Mouse (Mus musculus) urinary bladder, postnatal 4 days (tissue): ENCODE data around the gene Emsy.

Experiments used
- DNase-seq, 2 experiments: peaks; one replicate each; pipeline ENCODE4 v3.0.0; 2021 to 2022; ENCODE audit warnings: low spot score in 2 of 2

The Emsy gene

DNA sequence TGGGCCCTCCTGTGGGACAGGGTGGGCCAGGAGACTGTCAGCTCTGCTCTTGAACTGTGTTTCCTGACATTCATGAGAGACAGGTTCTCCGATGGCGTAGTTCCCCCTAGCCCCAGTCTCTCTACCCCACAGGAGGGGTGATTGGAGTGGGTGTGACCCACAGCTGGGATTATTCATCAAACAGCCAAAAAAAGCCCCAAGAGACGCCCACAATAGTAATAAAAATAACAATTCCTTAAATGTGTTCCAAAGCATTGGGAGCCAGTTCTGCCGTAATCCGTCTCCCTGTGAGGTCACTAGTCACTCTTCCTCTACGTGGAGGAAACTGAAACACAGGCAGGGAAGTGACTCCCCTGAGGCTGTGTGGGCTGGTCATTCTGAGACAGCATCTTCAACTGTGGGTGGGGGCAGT lies 113.8 kb downstream of the Emsy start:
- DNase-seq = no peak

DNA sequence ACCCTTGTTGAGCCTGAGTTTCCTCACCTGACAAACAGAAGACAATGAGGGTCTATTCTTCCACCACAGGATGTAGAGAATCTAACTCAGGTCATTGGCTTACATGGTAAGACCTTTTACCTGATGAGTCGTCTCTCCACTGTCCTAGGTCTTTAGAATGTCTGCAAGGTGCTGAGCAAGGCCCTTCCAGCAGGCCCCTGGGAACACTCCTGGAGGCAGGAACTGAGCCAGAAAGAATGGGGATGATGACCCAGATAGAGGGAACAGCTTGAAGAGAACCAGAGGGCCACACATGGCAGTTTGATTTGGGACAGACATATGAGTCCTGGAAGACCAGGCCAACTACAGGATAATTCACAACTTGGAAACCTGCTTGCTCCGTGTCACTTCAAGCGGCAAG lies 114.3 kb downstream of the Emsy start:
- DNase-seq = no peak

DNA sequence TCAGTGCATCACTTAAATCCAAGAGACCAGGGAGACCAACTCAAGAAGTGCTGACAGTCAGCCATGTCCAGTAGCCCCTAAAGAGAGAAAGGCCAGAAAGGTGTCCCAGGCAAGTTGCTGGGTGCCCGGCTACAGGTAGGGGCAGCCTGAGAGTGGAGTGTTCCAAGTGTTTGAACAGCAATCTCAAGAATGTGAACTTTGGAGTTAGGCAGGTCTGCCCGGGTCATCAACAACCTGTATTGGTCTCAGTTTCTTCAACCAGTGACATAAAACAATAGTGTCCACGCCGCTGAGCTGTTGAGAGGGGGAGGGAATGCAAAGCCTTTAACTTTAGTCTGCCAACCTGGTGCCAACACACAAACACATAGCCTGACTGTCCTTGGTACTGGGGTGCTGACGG lies 115.0 kb downstream of the Emsy start:
- DNase-seq = no peak

DNA sequence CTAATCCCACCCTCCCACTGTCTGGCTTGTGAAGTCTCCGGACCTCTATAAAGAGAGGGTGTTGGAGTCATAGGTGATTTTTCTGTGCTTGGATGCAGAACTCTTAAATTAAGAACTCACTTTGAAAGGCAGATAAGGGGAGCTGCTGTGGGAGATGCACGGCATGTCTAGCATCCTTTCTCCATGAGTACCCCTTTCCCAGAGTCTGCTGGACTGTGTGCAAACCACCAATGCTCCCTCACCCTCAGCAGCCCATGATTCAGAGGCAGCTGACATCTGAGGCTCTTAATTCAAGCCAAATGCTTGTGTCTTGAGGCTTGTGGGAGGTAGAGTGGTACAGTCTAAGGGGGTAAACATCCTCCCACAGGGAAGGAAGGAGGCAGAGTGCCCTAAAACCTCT lies 115.7 kb downstream of the Emsy start:
- DNase-seq = no peak

DNA sequence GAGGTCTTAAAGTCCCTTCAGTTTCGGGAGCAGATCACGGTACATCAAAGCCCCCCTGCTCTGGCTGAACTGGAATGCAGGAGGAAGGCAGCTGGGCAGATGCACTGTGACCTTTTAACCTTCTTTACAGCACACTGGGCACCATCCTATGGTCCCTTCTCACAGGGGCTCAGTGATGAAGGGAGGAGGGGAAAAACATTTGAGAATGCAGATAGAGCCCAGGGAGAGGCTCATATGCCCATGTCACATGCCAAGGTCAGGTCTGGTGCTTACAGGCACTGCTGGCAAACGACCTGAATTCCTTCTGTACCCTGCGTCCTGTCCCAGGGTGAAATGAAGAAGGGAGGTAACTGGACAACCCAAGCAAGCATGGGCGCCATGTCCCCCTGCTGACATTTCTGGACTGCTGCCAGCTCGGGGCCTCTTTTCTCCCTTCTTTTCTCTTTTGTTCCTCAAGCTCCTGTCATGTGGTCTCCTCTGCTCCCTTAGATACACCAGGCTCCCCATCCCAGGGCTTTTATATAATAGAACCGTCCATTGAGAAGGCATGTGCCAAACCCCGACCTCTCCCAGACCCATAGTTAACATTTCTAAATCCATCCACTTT lies 118.5 kb downstream of the Emsy start:
- no peak for DNase-seq

DNA sequence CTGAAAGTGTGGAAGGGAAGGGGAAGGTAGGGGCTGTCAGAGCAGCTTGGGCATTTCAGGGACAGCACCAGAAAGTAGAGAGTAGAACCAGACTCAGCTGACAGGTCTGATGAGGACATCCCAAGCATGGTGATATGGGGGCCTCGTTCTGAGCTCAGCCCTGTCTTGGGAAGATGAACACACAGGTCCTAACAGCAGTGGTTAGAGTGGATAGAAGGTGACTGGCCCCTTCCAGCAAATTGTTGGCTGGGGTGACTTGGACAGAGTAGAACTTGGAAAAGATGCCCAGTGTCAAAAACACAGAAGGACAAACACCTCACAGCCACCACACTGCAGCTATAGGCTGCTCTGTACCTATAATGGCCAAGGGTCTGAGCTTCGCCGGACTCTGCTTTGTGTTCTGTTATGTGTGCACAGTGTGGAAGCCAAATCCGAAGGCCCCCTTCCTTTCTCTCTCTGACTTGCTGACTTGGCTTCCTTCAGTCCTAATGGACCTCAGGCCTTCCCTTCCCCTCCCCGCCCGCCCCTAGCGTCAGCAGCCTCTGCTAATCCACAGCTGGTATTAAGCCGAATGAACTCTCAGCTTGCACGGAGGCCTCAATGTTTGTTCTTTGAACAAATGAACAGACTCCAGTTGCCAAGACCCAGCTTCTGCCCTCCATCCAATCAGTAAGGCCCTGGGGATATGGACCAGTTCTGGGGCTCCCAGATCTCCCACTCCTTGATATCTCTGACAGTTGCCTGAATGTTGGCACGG lies 119.2 kb downstream of the Emsy start:
- no peak for DNase-seq
